Mouse (Mus musculus) embryonic facial prominence, embryonic 13.5 days (tissue): ENCODE measurements at regions not wholly inside any gene's neighbourhood (a gene's known extent, or its start where the extent isn't known, plus 50 kb on each side); places are given as distances from the start of the nearest gene placed in this dataset.
A peak's percentile ranks its signal among the peaks of the same experiment; 100 is the strongest.

Experiments
- ATAC-seq: fragments of 200-750 bp; cut with Nextera tagmentation; 2 replicates; pipeline ENCODE4 v1.8.0; 2017; ENCODE audit warnings: low read depth; ENCODE audit not compliant: insufficient number of reproducible peaks, insufficient read depth, low FRiP score, low TSS enrichment
- H3K27ac ChIP-seq: fragments of 300-500 bp; sonication (generic); 2 replicates; pipeline ENCODE4 v1.5.1; 2015; ENCODE audit warnings: moderate library complexity, mild to moderate bottlenecking, inconsistent platforms
- H3K27me3 ChIP-seq: fragments of 300-500 bp; sonication (generic); 2 replicates; pipeline ENCODE4 v1.6.1; 2015; ENCODE audit warnings: mild to moderate bottlenecking, inconsistent platforms
- H3K36me3 ChIP-seq: fragments of 300-500 bp; sonication (generic); 2 replicates; pipeline ENCODE4 v1.6.1; 2015; ENCODE audit warnings: mild to moderate bottlenecking, inconsistent platforms
- H3K4me1 ChIP-seq: fragments of 300-500 bp; sonication (generic); 2 replicates; pipeline ENCODE4 v1.6.1; 2015; ENCODE audit warnings: inconsistent platforms
- H3K4me2 ChIP-seq: fragments of 300-500 bp; sonication (generic); 2 replicates; pipeline ENCODE4 v1.6.1; 2015; ENCODE audit warnings: moderate library complexity, mild to moderate bottlenecking, inconsistent platforms
- H3K4me3 ChIP-seq: fragments of 300-500 bp; sonication (generic); 2 replicates; pipeline ENCODE4 v1.5.1; 2015; ENCODE audit warnings: mild to moderate bottlenecking, inconsistent platforms
- H3K9ac ChIP-seq: fragments of 300-500 bp; sonication (generic); 2 replicates; pipeline ENCODE4 v1.6.1; 2015; ENCODE audit warnings: mild to moderate bottlenecking, inconsistent platforms
- H3K9me3 ChIP-seq: fragments of 300-500 bp; sonication (generic); 2 replicates; pipeline ENCODE4 v1.6.1; 2016; ENCODE audit warnings: inconsistent platforms
- WGBS: fragments of 180-500 bp; shearing (Covaris S2); methylation state at CpG from one replicate; pipeline ENCODE4 v1.1.7; 2015; ENCODE audit warnings: mixed read lengths; 5-methylcytosine and 5-hydroxymethylcytosine counted together

DNA sequence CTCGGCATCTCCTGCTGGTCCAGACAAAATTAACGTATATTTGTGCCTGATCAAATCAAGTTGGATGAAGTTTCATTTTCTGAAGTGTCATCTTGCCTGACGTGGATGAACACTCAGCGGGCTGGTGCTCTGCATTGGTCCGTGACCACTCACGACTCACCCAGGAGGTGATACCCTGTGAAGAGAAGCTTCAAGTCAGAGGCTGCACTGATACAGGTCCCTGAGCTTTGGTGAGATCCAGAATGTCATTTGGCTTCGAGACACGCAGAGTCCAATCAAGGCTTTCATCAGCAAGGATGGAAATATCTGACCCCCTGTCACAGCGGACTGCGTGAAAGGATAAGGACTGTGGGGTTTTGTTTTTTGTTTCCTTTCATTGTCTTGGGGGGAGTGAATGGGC lies 90.4 kb downstream of the Kcnrg start:
- 70% methylated on average over 10 of the region's 10 CpGs for WGBS
- ATAC-seq, result no peak

DNA sequence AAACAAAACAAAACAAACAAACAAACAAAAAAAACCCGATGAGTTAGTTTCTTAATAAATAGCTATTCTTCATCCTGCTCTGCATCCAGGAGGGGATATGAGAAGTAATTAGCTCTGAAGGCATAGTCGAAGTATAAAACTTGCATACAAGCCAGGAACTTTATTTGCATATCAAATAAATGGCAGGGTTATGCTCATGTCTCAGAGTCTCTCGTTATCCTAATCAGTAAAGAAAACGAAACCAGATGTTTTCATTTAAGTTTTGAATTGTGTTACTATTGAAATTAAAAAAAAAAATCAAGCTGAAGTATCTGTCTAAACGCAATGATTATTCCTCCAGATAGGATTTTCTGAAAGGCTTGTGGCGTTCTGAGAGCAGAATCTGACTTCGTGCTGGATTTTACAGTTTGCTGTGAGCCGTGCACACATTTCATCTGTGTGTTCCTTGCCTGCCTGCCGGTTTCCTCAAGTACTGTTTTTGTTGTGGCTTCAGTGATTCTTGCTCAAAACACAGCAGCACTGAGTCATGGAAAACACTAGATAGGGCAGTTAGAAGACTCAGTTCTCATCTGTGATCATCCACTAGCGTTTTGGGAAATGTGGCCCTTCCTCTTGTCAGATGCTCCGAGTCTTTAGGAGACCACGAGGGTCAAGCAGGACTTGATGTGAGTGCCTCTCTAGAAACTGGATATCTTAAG lies 91.2 kb downstream of the Kcnrg start:
- H3K4me2 ChIP-seq, result no peak overlapping the region
- no peak overlapping the region for H3K9ac ChIP-seq
- no peaks in the 10 kb centered on the region for H3K9me3 ChIP-seq
- ATAC-seq, result no peak
- no peaks in the 10 kb centered on the region for H3K27me3 ChIP-seq
- H3K27ac ChIP-seq, result peak overlapping the region; percentile 39; the same call in 1 of the 2 replicates
- peaks cover 23% of the 10 kb centered on the region for H3K4me1 ChIP-seq
- WGBS, result 18% methylated on average over 12 of the region's 12 CpGs
- H3K36me3 ChIP-seq, result no peaks in the 10 kb centered on the region
- H3K4me3 ChIP-seq, result no peak overlapping the region

More for the DNA sequence above, 90.4 kb downstream of the Kcnrg start:
- Histone ChIP-seq H3K36me3 (no peaks in the 10 kb centered on the region), H3K27me3 (no peaks in the 10 kb centered on the region), H3K9me3 (no peaks in the 10 kb centered on the region), H3K9ac (no peak overlapping the region), H3K4me2 (no peak overlapping the region), H3K4me3 (no peak overlapping the region), H3K4me1 (peaks cover 23% of the 10 kb centered on the region), H3K27ac (no peak overlapping the region)

DNA sequence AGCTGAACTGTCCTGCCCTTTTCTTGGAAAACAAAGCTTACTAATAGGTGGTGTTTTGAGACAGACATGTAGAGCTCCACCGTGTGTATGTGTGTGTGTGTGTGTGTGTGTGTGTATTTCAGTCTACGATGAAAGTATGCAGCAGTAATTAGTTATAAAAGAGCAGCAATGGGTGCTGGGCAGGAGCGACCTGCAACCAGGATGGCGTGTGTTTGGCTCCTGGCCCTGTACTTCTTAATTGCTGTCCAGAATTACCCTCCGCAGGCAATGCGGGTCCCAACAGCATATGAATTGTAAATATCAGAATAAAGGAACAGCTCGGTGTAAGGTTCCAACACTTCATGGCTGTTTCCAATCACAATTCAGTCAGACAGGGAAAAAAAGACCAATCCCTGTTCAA lies 92.4 kb downstream of the Kcnrg start:
- Histone ChIP-seq H3K27me3 (no peaks in the 10 kb centered on the region), H3K4me1 (peaks cover 23% of the 10 kb centered on the region), H3K9ac (no peak overlapping the region), H3K4me3 (no peak overlapping the region), H3K4me2 (no peak overlapping the region), H3K9me3 (no peaks in the 10 kb centered on the region), H3K36me3 (no peaks in the 10 kb centered on the region), H3K27ac (no peak overlapping the region)
- 33% methylated on average over 7 of the region's 7 CpGs for WGBS
- ATAC-seq, result no peak

DNA sequence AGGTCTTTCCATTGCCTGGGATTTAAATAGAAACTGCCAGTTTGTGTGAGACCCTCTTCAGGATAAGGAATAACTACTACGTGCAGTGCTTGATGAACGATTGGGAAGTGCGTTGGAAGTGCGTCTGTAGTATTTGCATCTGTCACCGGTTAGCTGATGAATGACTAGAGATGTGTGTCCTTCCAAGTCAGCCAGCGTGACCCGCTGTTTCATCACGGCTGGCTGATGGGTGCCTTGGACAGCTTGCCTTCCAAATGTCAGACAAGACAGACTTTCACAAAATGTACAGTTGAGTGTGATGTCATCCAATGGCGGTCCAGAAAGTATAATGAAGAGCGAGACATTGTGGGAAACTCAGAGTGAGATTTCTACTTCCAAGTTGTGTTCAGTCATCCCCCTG lies 93.9 kb downstream of the Kcnrg start:
- no peaks in the 10 kb centered on the region for H3K27me3 ChIP-seq
- WGBS, result 75% methylated on average over 10 of the region's 10 CpGs

DNA sequence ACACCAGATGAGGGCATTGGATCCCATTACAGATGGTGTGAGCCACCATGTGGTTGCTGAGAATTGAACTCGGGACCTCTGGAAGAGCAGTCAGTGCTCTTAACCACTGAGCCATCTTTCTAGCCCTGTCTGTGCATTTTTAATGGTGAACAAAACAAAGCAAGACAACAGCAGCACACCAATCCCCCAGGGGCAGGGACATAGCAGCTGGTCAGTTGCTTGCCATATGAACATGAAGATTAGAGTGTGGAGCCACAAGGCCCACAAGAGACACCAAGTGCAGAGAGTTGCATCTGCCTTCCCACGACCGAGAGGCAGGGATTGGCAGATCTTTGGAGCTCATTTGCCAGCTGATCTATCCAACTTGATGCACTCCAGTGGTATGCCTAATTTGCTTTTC lies 96.7 kb downstream of the Kcnrg start:
- no peak overlapping the region for H3K4me2 ChIP-seq
- H3K27me3 ChIP-seq, result no peaks in the 10 kb centered on the region
- WGBS, result 80% methylated on average over 3 of the region's 3 CpGs
- no peak overlapping the region for H3K9ac ChIP-seq
- ATAC-seq, result no peak
- no peak overlapping the region for H3K4me3 ChIP-seq
- H3K9me3 ChIP-seq, result no peaks in the 10 kb centered on the region
- H3K36me3 ChIP-seq, result no peaks in the 10 kb centered on the region
- no peak overlapping the region for H3K27ac ChIP-seq
- H3K4me1 ChIP-seq, result peaks cover 12% of the 10 kb centered on the region

More for the DNA sequence above, 93.9 kb downstream of the Kcnrg start:
- ATAC-seq, result no peak
- no peaks in the 10 kb centered on the region for H3K9me3 ChIP-seq
- no peak overlapping the region for H3K4me3 ChIP-seq
- no peak overlapping the region for H3K27ac ChIP-seq
- no peak overlapping the region for H3K9ac ChIP-seq
- H3K4me2 ChIP-seq, result no peak overlapping the region
- peaks cover 23% of the 10 kb centered on the region for H3K4me1 ChIP-seq
- H3K36me3 ChIP-seq, result no peaks in the 10 kb centered on the region

DNA sequence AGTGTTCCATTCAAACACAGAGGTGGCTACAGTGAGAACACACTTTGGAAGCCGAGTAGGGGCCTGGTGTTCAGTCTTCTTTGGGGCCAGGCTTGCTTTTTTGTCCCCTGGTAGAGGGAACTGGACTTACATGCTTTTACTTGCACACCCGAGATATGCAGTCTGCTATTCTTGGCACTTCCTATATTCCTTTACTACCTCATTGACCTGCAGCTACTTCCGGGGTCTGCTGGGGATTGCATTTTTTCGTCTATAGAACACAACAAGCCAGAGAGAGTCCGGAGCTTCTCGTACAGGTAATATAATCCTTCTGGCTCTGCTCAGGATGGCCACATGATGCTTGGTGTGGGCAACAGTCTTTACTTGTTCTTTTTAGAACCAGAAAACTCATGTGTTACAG lies 99.7 kb downstream of the Kcnrg start:
- no peak for ATAC-seq
- Histone ChIP-seq H3K4me1 (peaks cover 8% of the 10 kb centered on the region), H3K27ac (no peak overlapping the region)

DNA sequence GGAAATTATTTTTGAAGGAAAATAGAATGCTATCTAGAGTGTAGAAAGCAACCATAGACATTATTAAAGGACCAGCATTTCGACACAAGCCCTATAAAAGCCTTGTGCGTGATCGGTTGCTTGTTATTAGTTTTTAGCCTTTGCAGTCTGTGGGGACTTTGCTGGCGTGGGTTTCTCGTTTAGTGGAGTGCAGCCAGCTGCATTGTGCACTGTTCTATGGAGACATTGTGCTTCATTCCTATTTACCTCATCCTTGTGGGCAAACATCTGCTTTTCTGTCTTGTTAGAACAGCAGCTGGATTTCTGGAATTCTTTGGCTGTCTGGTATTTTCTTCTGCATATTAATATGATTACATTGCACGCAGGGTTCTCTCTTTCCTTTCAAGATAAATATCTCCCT lies 101.1 kb downstream of the Kcnrg start:
- no peaks in the 10 kb centered on the region for H3K9me3 ChIP-seq
- no peak for ATAC-seq
- H3K36me3 ChIP-seq, result no peaks in the 10 kb centered on the region
- H3K4me1 ChIP-seq, result peaks cover 8% of the 10 kb centered on the region
- 43% methylated on average over 6 of the region's 6 CpGs for WGBS
- no peak overlapping the region for H3K4me3 ChIP-seq
- no peak overlapping the region; the same call in 1 of the 2 replicates for H3K27ac ChIP-seq
- H3K9ac ChIP-seq, result no peak overlapping the region
- no peak overlapping the region for H3K4me2 ChIP-seq
- no peaks in the 10 kb centered on the region for H3K27me3 ChIP-seq

More for the DNA sequence above, 99.7 kb downstream of the Kcnrg start:
- WGBS, result 64% methylated on average over 6 of the region's 6 CpGs
- Histone ChIP-seq H3K27me3 (no peaks in the 10 kb centered on the region), H3K9ac (no peak overlapping the region), H3K9me3 (no peaks in the 10 kb centered on the region), H3K4me2 (no peak overlapping the region), H3K36me3 (no peaks in the 10 kb centered on the region), H3K4me3 (no peak overlapping the region)

DNA sequence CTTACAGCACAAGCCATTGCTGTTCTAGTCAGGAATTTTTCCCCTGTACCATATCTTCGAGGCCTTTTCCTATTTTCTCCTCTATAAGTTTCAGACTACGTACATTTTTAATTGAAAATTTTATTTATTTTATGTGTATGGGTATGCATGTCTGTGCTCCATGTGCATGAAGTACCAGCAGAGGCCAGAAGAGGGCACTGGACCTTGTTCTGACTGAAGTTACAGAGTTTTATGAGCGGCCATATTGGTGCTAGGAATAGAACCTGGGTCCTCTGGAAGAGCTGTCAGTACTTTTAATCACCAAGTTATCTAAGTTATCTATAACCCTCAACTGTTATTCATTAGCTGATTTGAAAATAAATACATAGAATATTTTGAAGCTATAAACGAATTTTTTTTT lies 108.5 kb downstream of the Kcnrg start:
- Histone ChIP-seq H3K4me2 (no peak overlapping the region), H3K4me3 (no peak overlapping the region), H3K27me3 (no peaks in the 10 kb centered on the region), H3K27ac (no peak overlapping the region), H3K9me3 (peaks cover 6% of the 10 kb centered on the region), H3K4me1 (no peaks in the 10 kb centered on the region), H3K9ac (no peak overlapping the region), H3K36me3 (no peaks in the 10 kb centered on the region)
- WGBS, result 92% methylated on average over 4 of the region's 4 CpGs
- ATAC-seq, result no peak

DNA sequence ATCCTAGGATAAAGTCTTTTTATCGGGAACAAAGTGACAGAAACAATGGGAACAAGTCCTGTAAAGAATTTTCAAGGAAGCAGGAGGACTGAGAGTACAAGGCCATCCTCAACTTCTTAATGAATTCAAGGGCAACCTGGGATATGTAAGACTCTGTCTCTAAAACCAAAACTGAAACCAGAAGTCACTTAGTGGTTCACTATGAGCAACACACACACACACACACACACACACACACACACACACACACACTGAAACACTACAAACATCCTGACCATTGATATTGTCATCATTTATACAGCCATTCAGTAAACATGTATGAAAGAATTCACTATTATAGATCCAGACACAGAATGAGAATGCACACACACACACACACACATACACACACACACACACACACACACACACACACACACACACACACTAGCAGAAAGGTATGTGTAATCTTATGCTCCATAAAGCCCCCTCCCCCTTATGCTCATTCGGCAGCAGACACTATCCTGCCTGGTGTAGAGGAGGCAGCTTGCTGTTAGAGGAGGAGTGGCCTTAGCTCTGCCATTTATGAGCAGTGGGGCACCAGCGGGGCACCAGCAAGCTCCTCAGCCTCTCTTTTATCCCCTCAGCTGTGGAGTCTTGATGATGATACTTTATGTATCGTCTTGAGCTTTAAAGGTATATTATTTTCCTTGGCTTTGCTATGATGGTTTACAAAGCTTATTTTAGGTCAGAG lies 111.3 kb downstream of the Kcnrg start:
- H3K4me2 ChIP-seq, result no peak overlapping the region
- H3K4me1 ChIP-seq, result no peaks in the 10 kb centered on the region
- no peak overlapping the region for H3K9ac ChIP-seq
- H3K4me3 ChIP-seq, result no peak overlapping the region
- H3K27ac ChIP-seq, result no peak overlapping the region
- 50% methylated on average over 4 of the region's 4 CpGs for WGBS
- ATAC-seq, result no peak
- no peaks in the 10 kb centered on the region for H3K27me3 ChIP-seq
- H3K9me3 ChIP-seq, result peaks cover 6% of the 10 kb centered on the region
- H3K36me3 ChIP-seq, result no peaks in the 10 kb centered on the region

DNA sequence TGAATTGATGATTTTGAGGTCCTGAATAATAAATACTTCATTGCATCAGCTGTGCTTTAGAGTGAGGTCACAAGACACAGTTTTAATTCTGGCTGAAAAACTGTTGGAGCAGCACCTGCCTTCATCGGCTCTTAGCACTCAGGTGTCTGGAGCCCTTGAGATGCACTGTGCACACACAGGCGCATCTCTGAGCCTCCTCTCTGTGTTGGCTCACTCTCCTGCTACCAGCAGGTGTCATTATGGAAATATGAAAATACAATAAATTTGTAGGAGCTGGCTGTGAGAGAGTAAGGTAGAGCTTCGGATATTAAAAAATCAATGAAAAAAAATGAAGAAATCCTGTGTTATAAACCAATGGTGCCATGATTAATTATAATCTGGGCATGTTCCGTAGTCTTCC lies 114.0 kb downstream of the Kcnrg start:
- no peak overlapping the region for H3K4me3 ChIP-seq
- no peak overlapping the region for H3K9ac ChIP-seq
- ATAC-seq, result no peak

DNA sequence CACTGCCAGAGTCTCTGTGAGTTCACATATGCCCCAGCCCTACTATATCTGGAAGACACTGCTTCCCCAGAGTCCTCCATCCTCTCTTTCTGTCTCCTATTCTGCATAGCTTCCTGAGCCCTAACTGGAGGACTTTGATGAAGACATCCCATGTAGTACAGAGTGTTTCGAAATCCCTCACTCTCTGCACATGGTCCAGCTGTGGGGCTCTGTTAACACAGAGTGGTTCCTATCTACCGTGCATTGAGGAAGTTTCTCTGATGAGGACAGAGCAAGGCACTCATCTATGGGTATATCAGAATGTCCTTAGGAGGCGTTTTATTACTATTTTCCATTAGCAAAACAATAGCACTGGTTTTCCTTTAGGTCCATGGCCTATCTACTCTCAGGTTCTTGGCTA lies 117.7 kb downstream of the Kcnrg start:
- Histone ChIP-seq H3K27me3 (no peaks in the 10 kb centered on the region), H3K36me3 (no peaks in the 10 kb centered on the region), H3K4me1 (peaks cover 8% of the 10 kb centered on the region), H3K9ac (no peak overlapping the region), H3K9me3 (no peaks in the 10 kb centered on the region), H3K4me3 (no peak overlapping the region), H3K27ac (no peak overlapping the region), H3K4me2 (no peak overlapping the region)
- no peak for ATAC-seq
- WGBS, result 85% methylated on average over 3 of the region's 3 CpGs

More for the DNA sequence above, 114.0 kb downstream of the Kcnrg start:
- H3K27ac ChIP-seq, result no peak overlapping the region
- no peaks in the 10 kb centered on the region for H3K27me3 ChIP-seq
- H3K36me3 ChIP-seq, result no peaks in the 10 kb centered on the region
- H3K4me1 ChIP-seq, result no peaks in the 10 kb centered on the region
- no peak overlapping the region for H3K4me2 ChIP-seq
- no peaks in the 10 kb centered on the region for H3K9me3 ChIP-seq
- 84% methylated on average over 4 of the region's 4 CpGs for WGBS

DNA sequence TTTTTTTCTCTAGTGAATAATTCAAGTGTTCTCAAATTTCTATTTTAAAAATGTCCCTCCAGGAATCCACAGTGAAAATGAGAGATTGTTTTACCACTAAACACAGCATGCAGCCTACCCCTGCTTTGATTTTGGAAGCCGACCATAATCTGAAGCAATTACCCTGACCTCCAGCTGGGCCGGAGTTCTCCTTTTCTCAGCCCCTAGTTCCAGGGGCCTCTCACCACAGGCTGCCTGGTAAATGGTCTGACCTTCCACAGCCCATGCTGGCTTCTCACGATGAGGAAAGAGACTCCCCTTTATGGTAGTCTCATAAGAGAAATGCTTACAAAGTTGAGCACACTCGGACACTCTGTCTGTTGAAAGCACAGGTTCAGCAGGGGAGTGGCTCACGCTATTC lies 121.3 kb downstream of the Kcnrg start:
- H3K4me3 ChIP-seq, result no peak overlapping the region
- no peaks in the 10 kb centered on the region for H3K36me3 ChIP-seq
- H3K9me3 ChIP-seq, result peaks cover 2% of the 10 kb centered on the region; the same call in 1 of the 2 replicates
- H3K9ac ChIP-seq, result no peak overlapping the region
- no peak overlapping the region for H3K4me2 ChIP-seq
- H3K27ac ChIP-seq, result no peak overlapping the region
- no peaks in the 10 kb centered on the region for H3K27me3 ChIP-seq
- peaks cover 8% of the 10 kb centered on the region for H3K4me1 ChIP-seq
- no peak for ATAC-seq
- 25% methylated on average over 5 of the region's 5 CpGs for WGBS
